Mouse (Mus musculus) olfactory bulb, adult 2 months (tissue): ENCODE data around the gene Pomc.

Source experiments
- CTCF ChIP-seq: fragments of 200-500 bp; IDR thresholded peaks from 2 replicates; pipeline ENCODE4 v1.5.1; 2012; ENCODE audit warnings: low read depth, mild to moderate bottlenecking, low read length, moderate library complexity; ENCODE audit not compliant: insufficient read depth
- POLR2A ChIP-seq: fragments of 200-500 bp; IDR thresholded peaks from 2 replicates; pipeline ENCODE4 v1.6.1; 2012; ENCODE audit warnings: mild to moderate bottlenecking, low read depth, low read length, moderate library complexity; ENCODE audit not compliant: insufficient read depth

DNA sequence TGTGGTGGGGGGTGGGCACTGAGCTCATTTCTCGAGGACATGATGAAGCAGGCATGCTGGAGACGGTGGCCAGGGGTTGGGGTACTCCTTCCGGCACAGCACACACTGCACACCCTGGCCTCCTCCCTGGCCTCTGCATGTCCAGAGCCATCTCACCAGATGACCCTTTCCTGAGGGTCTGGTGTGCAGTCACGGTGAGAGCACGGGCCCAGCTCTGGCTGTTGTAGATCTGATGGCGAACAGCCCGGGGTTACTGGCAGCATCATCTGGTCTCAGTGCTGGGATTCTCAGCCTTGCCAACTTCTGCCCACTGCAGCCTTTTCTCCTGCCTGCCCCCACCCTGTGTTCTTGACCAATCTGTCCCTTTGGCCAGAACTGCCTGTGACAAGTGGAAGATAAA lies 51.3 kb downstream of the Pomc start:
- TF ChIP-seq CTCF (no peak), POLR2A (no peak)
